Mouse (Mus musculus) embryonic facial prominence, embryonic 13.5 days (tissue): Measurements from ENCODE around the gene Mup22. TPM values are rescaled to one million over a fixed set of nuclear protein-coding genes. Genes with fewer than 3 reads are reported as not detected.
"Not testable (repeated sequence)": the region's sequence is repeated elsewhere in the genome, so short reads cannot be mapped to it uniquely, and the experiment has no call there.

Experiments used
- ATAC-seq: fragments of 200-750 bp; cut with Nextera tagmentation; 2 replicates; pipeline ENCODE4 v1.8.0; 2017; ENCODE audit warnings: low read depth; ENCODE audit not compliant: insufficient number of reproducible peaks, insufficient read depth, low FRiP score, low TSS enrichment
- H3K27ac ChIP-seq: fragments of 300-500 bp; sonication (generic); 2 replicates; pipeline ENCODE4 v1.5.1; 2015; ENCODE audit warnings: moderate library complexity, mild to moderate bottlenecking, inconsistent platforms
- H3K27me3 ChIP-seq: fragments of 300-500 bp; sonication (generic); 2 replicates; pipeline ENCODE4 v1.6.1; 2015; ENCODE audit warnings: mild to moderate bottlenecking, inconsistent platforms
- H3K36me3 ChIP-seq: fragments of 300-500 bp; sonication (generic); 2 replicates; pipeline ENCODE4 v1.6.1; 2015; ENCODE audit warnings: mild to moderate bottlenecking, inconsistent platforms
- H3K4me1 ChIP-seq: fragments of 300-500 bp; sonication (generic); 2 replicates; pipeline ENCODE4 v1.6.1; 2015; ENCODE audit warnings: inconsistent platforms
- H3K4me2 ChIP-seq: fragments of 300-500 bp; sonication (generic); 2 replicates; pipeline ENCODE4 v1.6.1; 2015; ENCODE audit warnings: moderate library complexity, mild to moderate bottlenecking, inconsistent platforms
- H3K4me3 ChIP-seq: fragments of 300-500 bp; sonication (generic); 2 replicates; pipeline ENCODE4 v1.5.1; 2015; ENCODE audit warnings: mild to moderate bottlenecking, inconsistent platforms
- H3K9ac ChIP-seq: fragments of 300-500 bp; sonication (generic); 2 replicates; pipeline ENCODE4 v1.6.1; 2015; ENCODE audit warnings: mild to moderate bottlenecking, inconsistent platforms
- H3K9me3 ChIP-seq: fragments of 300-500 bp; sonication (generic); 2 replicates; pipeline ENCODE4 v1.6.1; 2016; ENCODE audit warnings: inconsistent platforms
- WGBS: fragments of 180-500 bp; shearing (Covaris S2); methylation state at CpG from one replicate; pipeline ENCODE4 v1.1.7; 2015; ENCODE audit warnings: mixed read lengths; 5-methylcytosine and 5-hydroxymethylcytosine counted together
- polyA plus RNA-seq: library from polyadenylated mRNA; unstranded; fragments of >200 nt; fragmentation: Nextera tagmentation; extraction: Ambion mirVana; gene quantifications from 2 replicates; pipeline ENCODE4 v1.2.1, GENCODE M21; 2015

Mup22 gene
- not detected in 2 replicates for polyA plus RNA-seq

- not testable (repeated sequence) for H3K36me3 ChIP-seq, ATAC-seq, H3K27ac ChIP-seq, H3K27me3 ChIP-seq, H3K4me2 ChIP-seq, H3K4me3 ChIP-seq, H3K9ac ChIP-seq, H3K9me3 ChIP-seq, H3K4me1 ChIP-seq
- WGBS = 72% methylated on average over 4 of the region's 4 CpGs
Observed at GRCm38 (mm10) chr4:60821363-60821762, at the start of gene Mup22. Gene Mup22 (minus strand): TSS chr4:60821463.

GRCm38 (mm10) chr4:60840889-60841288, 19.6 kb upstream of the Mup22 start:
- not testable (repeated sequence) for H3K9me3 ChIP-seq, H3K27ac ChIP-seq, H3K4me1 ChIP-seq, ATAC-seq, H3K4me3 ChIP-seq, H3K36me3 ChIP-seq, H3K27me3 ChIP-seq, H3K9ac ChIP-seq, H3K4me2 ChIP-seq

Other genes with a start within 250 kb of the Mup22 start
- not detected in 2 replicates for gene Mup10, start 239.3 kb downstream of the Mup22 start, polyA plus RNA-seq
- not detected in 2 replicates for gene Mup11, start 159.1 kb downstream of the Mup22 start, polyA plus RNA-seq
- gene Mup12, start 80.1 kb downstream of the Mup22 start, polyA plus RNA-seq = not detected in 2 replicates